Mouse (Mus musculus): Measurements from ENCODE around the gene Card6. TPM values are rescaled to one million over a fixed set of nuclear protein-coding genes. Genes with fewer than 3 reads are reported as not detected.

Card6 gene
- polyA plus RNA-seq, 1 experiment = 0.59 TPM

GRCm38 (mm10) chr15:5117031-5117601, 8.8 kb upstream of the Card6 start:
- TF ChIP-seq CTCF (IDR thresholded peaks at IDR 0.05; ENCODE audit: borderline replicate concordance, insufficient read depth, low read depth, low read length) = no peak
- no peak for TF ChIP-seq POLR2A (IDR thresholded peaks at IDR 0.05; ENCODE audit: borderline replicate concordance, insufficient read depth, low read length)

GRCm38 (mm10) chr15:5116270-5117030, 8.1 kb upstream of the Card6 start, which contains the start of gene Rpl37:
Gene Rpl37, plus strand, starts transcription at chr15:5116645.
- TF ChIP-seq CTCF (IDR thresholded peaks at IDR 0.05; ENCODE audit: borderline replicate concordance, insufficient read depth, low read depth, low read length) (peak; percentile 32; the same call in 1 of the 2 replicates), POLR2A (IDR thresholded peaks at IDR 0.05; ENCODE audit: borderline replicate concordance, insufficient read depth, low read length) (peak; percentile 88)
- WGBS = under 1% methylated on average over 55 of the region's 55 CpGs
- H3K27ac ChIP-seq (ENCODE audit: insufficient read depth, low read length) = peak within 1 kb of the TSS; percentile 88

More at GRCm38 (mm10) chr15:5117031-5117601, 8.8 kb upstream of the Card6 start:
- H3K27ac ChIP-seq (ENCODE audit: insufficient read depth, low read length) = peak overlapping the region; percentile 5; the same call in 1 of the 2 replicates
- no peaks in the 10 kb centered on the region for H3K4me1 ChIP-seq (ENCODE audit: control insufficient read depth, insufficient read depth, low read length)
- peak overlapping the region; percentile 64 for H3K4me3 ChIP-seq (replicated peaks; ENCODE audit: insufficient read depth, low read depth, low read length)
- H3K27me3 ChIP-seq (ENCODE audit: control insufficient read depth, insufficient read depth, low read length) = no peaks in the 10 kb centered on the region
- peak in 1 of 2 experiments; percentile 14 for DNase-seq
- WGBS = 1% methylated on average over 22 of the region's 22 CpGs

GRCm38 (mm10) chr15:5115173-5115572, 6.8 kb upstream of the Card6 start:
- Histone ChIP-seq H3K4me3 (replicated peaks; ENCODE audit: insufficient read depth, low read depth, low read length) (no peak overlapping the region), H3K27ac (ENCODE audit: insufficient read depth, low read length) (no peak overlapping the region)

More at GRCm38 (mm10) chr15:5116270-5117030, 8.1 kb upstream of the Card6 start, which contains the start of gene Rpl37:
- no peaks in the 10 kb centered on the region for H3K4me1 ChIP-seq (ENCODE audit: control insufficient read depth, insufficient read depth, low read length)
- no peaks in the 10 kb centered on the region for H3K27me3 ChIP-seq (ENCODE audit: control insufficient read depth, insufficient read depth, low read length)
- H3K4me3 ChIP-seq (replicated peaks; ENCODE audit: insufficient read depth, low read depth, low read length) = peak within 1 kb of the TSS; percentile 64
- DNase-seq = peak; percentile 98

GRCm38 (mm10) chr15:5112651-5113050, 4.3 kb upstream of the Card6 start:
- no peak overlapping the region for H3K27ac ChIP-seq (ENCODE audit: insufficient read depth, low read length)
- no peaks in the 10 kb centered on the region for H3K4me1 ChIP-seq (ENCODE audit: control insufficient read depth, insufficient read depth, low read length)
- 83% methylated on average over 3 of the region's 3 CpGs for WGBS
- TF ChIP-seq POLR2A (IDR thresholded peaks at IDR 0.05; ENCODE audit: borderline replicate concordance, insufficient read depth, low read length) = no peak
- no peak for TF ChIP-seq CTCF (IDR thresholded peaks at IDR 0.05; ENCODE audit: borderline replicate concordance, insufficient read depth, low read depth, low read length)
- H3K4me3 ChIP-seq (replicated peaks; ENCODE audit: insufficient read depth, low read depth, low read length) = no peak overlapping the region
- no peaks in the 10 kb centered on the region for H3K27me3 ChIP-seq (ENCODE audit: control insufficient read depth, insufficient read depth, low read length)
- no peak for DNase-seq

More at GRCm38 (mm10) chr15:5115173-5115572, 6.8 kb upstream of the Card6 start:
- Histone ChIP-seq H3K4me1 (ENCODE audit: control insufficient read depth, insufficient read depth, low read length) (no peaks in the 10 kb centered on the region), H3K27me3 (ENCODE audit: control insufficient read depth, insufficient read depth, low read length) (no peaks in the 10 kb centered on the region)
- TF ChIP-seq CTCF (IDR thresholded peaks at IDR 0.05; ENCODE audit: borderline replicate concordance, insufficient read depth, low read depth, low read length) (no peak), POLR2A (IDR thresholded peaks at IDR 0.05; ENCODE audit: borderline replicate concordance, insufficient read depth, low read length) (no peak)
- 72% methylated on average over 8 of the region's 8 CpGs for WGBS
- DNase-seq = no peak

GRCm38 (mm10) chr15:5108655-5109040, 309 bp upstream of the Card6 start:
- DNase-seq = no peak
- TF ChIP-seq CTCF (IDR thresholded peaks at IDR 0.05; ENCODE audit: borderline replicate concordance, insufficient read depth, low read depth, low read length) = no peak
- no peak for TF ChIP-seq POLR2A (IDR thresholded peaks at IDR 0.05; ENCODE audit: borderline replicate concordance, insufficient read depth, low read length)
- no peak overlapping the region for H3K4me3 ChIP-seq (replicated peaks; ENCODE audit: insufficient read depth, low read depth, low read length)
- H3K27ac ChIP-seq (ENCODE audit: insufficient read depth, low read length) = no peak overlapping the region
- no peaks in the 10 kb centered on the region for H3K27me3 ChIP-seq (ENCODE audit: control insufficient read depth, insufficient read depth, low read length)
- 78% methylated on average over 3 of the region's 3 CpGs for WGBS
- no peaks in the 10 kb centered on the region for H3K4me1 ChIP-seq (ENCODE audit: control insufficient read depth, insufficient read depth, low read length)

- Histone ChIP-seq H3K27me3 (ENCODE audit: control insufficient read depth, insufficient read depth, low read length) (no peaks in the 10 kb centered on the region), H3K27ac (ENCODE audit: insufficient read depth, low read length) (no peak overlapping the region), H3K4me1 (ENCODE audit: control insufficient read depth, insufficient read depth, low read length) (no peaks in the 10 kb centered on the region), H3K4me3 (replicated peaks; ENCODE audit: insufficient read depth, low read depth, low read length) (no peak overlapping the region)
- WGBS = 43% methylated on average over 2 of the region's 2 CpGs
- DNase-seq = no peak
- TF ChIP-seq POLR2A (IDR thresholded peaks at IDR 0.05; ENCODE audit: borderline replicate concordance, insufficient read depth, low read length) (no peak), CTCF (IDR thresholded peaks at IDR 0.05; ENCODE audit: borderline replicate concordance, insufficient read depth, low read depth, low read length) (peak; percentile 37; the same call in 1 of the 2 replicates)
Observed at GRCm38 (mm10) chr15:5106293-5106692, 2.0 kb downstream of the Card6 start.

- Histone ChIP-seq H3K27me3 (ENCODE audit: control insufficient read depth, insufficient read depth, low read length) (no peaks in the 10 kb centered on the region), H3K27ac (ENCODE audit: insufficient read depth, low read length) (no peak overlapping the region), H3K4me1 (ENCODE audit: control insufficient read depth, insufficient read depth, low read length) (no peaks in the 10 kb centered on the region), H3K4me3 (replicated peaks; ENCODE audit: insufficient read depth, low read depth, low read length) (no peak overlapping the region)
- TF ChIP-seq CTCF (IDR thresholded peaks at IDR 0.05; ENCODE audit: borderline replicate concordance, insufficient read depth, low read depth, low read length) = no peak; the same call in 1 of the 2 replicates
- DNase-seq = no peak
- WGBS = 82% methylated on average over 6 of the region's 6 CpGs
Observed at GRCm38 (mm10) chr15:5105891-5106290, 2.4 kb downstream of the Card6 start.
